Mouse (Mus musculus): ENCODE measurements at regions not wholly inside any gene's neighbourhood (a gene's known extent, or its start where the extent isn't known, plus 50 kb on each side); places are given as distances from the start of the nearest gene placed in this dataset.
A peak's percentile ranks its signal among the peaks of the same experiment; 100 is the strongest.

- Histone ChIP-seq H3K4me1 (replicated peaks; ENCODE audit: control insufficient read depth, insufficient read depth, low read length) (no peaks in the 10 kb centered on the region), H3K9me3 (ENCODE audit: control insufficient read depth, low read length) (no peaks in the 10 kb centered on the region), H3K4me3 (ENCODE audit: low read depth, low read length) (no peak overlapping the region), H3K4me2 (ENCODE audit: low read depth, low read length, severe bottlenecking) (no peak overlapping the region), H3K9ac (ENCODE audit: low read length) (no peak overlapping the region), H3K27ac (ENCODE audit: low read depth, low read length) (no peak overlapping the region), H3K27me3 (ENCODE audit: control insufficient read depth, insufficient read depth, low read length) (no peaks in the 10 kb centered on the region), H3K36me3 (ENCODE audit: control insufficient read depth, insufficient read depth, low read length) (no peaks in the 10 kb centered on the region)
- DNase-seq (ENCODE audit: low spot score) (no peak), ATAC-seq (replicated peaks; ENCODE audit: low FRiP score) (no peak)
- 79% methylated on average over 5 of the region's 5 CpGs for WGBS
These were observed 88.2 kb upstream of the Ddhd1 start for GRCm38 (mm10) chr14:45746176-45746575.

- 0% methylated on average over 1 of the region's 1 CpGs for WGBS
- Histone ChIP-seq H3K4me3 (ENCODE audit: low read depth, low read length) (no peak overlapping the region), H3K27me3 (ENCODE audit: control insufficient read depth, insufficient read depth, low read length) (no peaks in the 10 kb centered on the region), H3K36me3 (ENCODE audit: control insufficient read depth, insufficient read depth, low read length) (no peaks in the 10 kb centered on the region), H3K4me1 (replicated peaks; ENCODE audit: control insufficient read depth, insufficient read depth, low read length) (no peaks in the 10 kb centered on the region), H3K9ac (ENCODE audit: low read length) (no peak overlapping the region), H3K9me3 (ENCODE audit: control insufficient read depth, low read length) (no peaks in the 10 kb centered on the region), H3K27ac (ENCODE audit: low read depth, low read length) (no peak overlapping the region), H3K4me2 (ENCODE audit: low read depth, low read length, severe bottlenecking) (no peak overlapping the region)
- no peak for ATAC-seq (replicated peaks; ENCODE audit: low FRiP score)
- DNase-seq (ENCODE audit: low spot score) = no peak
These were observed 99.4 kb upstream of the Ddhd1 start for GRCm38 (mm10) chr14:45757376-45757775.

GRCm38 (mm10) chr14:45760890-45761680 lies 103.1 kb upstream of the Ddhd1 start:
- Histone ChIP-seq H3K9me3 (ENCODE audit: control insufficient read depth, low read length) (no peaks in the 10 kb centered on the region), H3K4me2 (ENCODE audit: low read depth, low read length, severe bottlenecking) (no peak overlapping the region), H3K4me1 (replicated peaks; ENCODE audit: control insufficient read depth, insufficient read depth, low read length) (no peaks in the 10 kb centered on the region), H3K36me3 (ENCODE audit: control insufficient read depth, insufficient read depth, low read length) (no peaks in the 10 kb centered on the region), H3K27me3 (ENCODE audit: control insufficient read depth, insufficient read depth, low read length) (no peaks in the 10 kb centered on the region), H3K9ac (ENCODE audit: low read length) (no peak overlapping the region), H3K4me3 (ENCODE audit: low read depth, low read length) (no peak overlapping the region), H3K27ac (ENCODE audit: low read depth, low read length) (no peak overlapping the region)
- DNase-seq (ENCODE audit: low spot score) (no peak), ATAC-seq (replicated peaks; ENCODE audit: low FRiP score) (no peak)
- WGBS = 94% methylated on average over 16 of the region's 16 CpGs

- 49% methylated on average over 3 of the region's 3 CpGs for WGBS
- ATAC-seq (replicated peaks; ENCODE audit: low FRiP score) = no peak
These were observed 106.3 kb upstream of the Ddhd1 start for GRCm38 (mm10) chr14:45764231-45764630.

GRCm38 (mm10) chr14:45766582-45766981 lies 108.6 kb upstream of the Ddhd1 start:
- Histone ChIP-seq H3K27me3 (ENCODE audit: control insufficient read depth, insufficient read depth, low read length) (no peaks in the 10 kb centered on the region), H3K9ac (ENCODE audit: low read length) (no peak overlapping the region), H3K4me2 (ENCODE audit: low read depth, low read length, severe bottlenecking) (no peak overlapping the region), H3K4me1 (replicated peaks; ENCODE audit: control insufficient read depth, insufficient read depth, low read length) (no peaks in the 10 kb centered on the region), H3K9me3 (ENCODE audit: control insufficient read depth, low read length) (no peaks in the 10 kb centered on the region), H3K27ac (ENCODE audit: low read depth, low read length) (no peak overlapping the region), H3K4me3 (ENCODE audit: low read depth, low read length) (no peak overlapping the region), H3K36me3 (ENCODE audit: control insufficient read depth, insufficient read depth, low read length) (no peaks in the 10 kb centered on the region)
- no peak for ATAC-seq (replicated peaks; ENCODE audit: low FRiP score)
- DNase-seq (ENCODE audit: low spot score) = no peak
- 88% methylated on average over 1 of the region's 1 CpGs for WGBS

More at GRCm38 (mm10) chr14:45764231-45764630, 106.3 kb upstream of the Ddhd1 start:
- H3K4me3 ChIP-seq (ENCODE audit: low read depth, low read length) = no peak overlapping the region
- H3K36me3 ChIP-seq (ENCODE audit: control insufficient read depth, insufficient read depth, low read length) = no peaks in the 10 kb centered on the region
- DNase-seq (ENCODE audit: low spot score) = no peak
- no peak overlapping the region for H3K4me2 ChIP-seq (ENCODE audit: low read depth, low read length, severe bottlenecking)
- H3K27me3 ChIP-seq (ENCODE audit: control insufficient read depth, insufficient read depth, low read length) = no peaks in the 10 kb centered on the region
- H3K4me1 ChIP-seq (replicated peaks; ENCODE audit: control insufficient read depth, insufficient read depth, low read length) = no peaks in the 10 kb centered on the region
- H3K9ac ChIP-seq (ENCODE audit: low read length) = no peak overlapping the region
- H3K9me3 ChIP-seq (ENCODE audit: control insufficient read depth, low read length) = no peaks in the 10 kb centered on the region
- no peak overlapping the region for H3K27ac ChIP-seq (ENCODE audit: low read depth, low read length)

GRCm38 (mm10) chr14:45772665-45773277 lies 114.8 kb upstream of the Ddhd1 start:
- Histone ChIP-seq H3K9ac (ENCODE audit: low read length) (no peak overlapping the region), H3K9me3 (ENCODE audit: control insufficient read depth, low read length) (no peaks in the 10 kb centered on the region; the same call in 1 of the 2 replicates), H3K4me3 (ENCODE audit: low read depth, low read length) (no peak overlapping the region), H3K27me3 (ENCODE audit: control insufficient read depth, insufficient read depth, low read length) (no peaks in the 10 kb centered on the region), H3K4me1 (replicated peaks; ENCODE audit: control insufficient read depth, insufficient read depth, low read length) (no peaks in the 10 kb centered on the region), H3K36me3 (ENCODE audit: control insufficient read depth, insufficient read depth, low read length) (no peaks in the 10 kb centered on the region), H3K4me2 (ENCODE audit: low read depth, low read length, severe bottlenecking) (peak overlapping the region; percentile 5; the same call in 1 of the 2 replicates), H3K27ac (ENCODE audit: low read depth, low read length) (no peak overlapping the region)
- DNase-seq (ENCODE audit: low spot score) (peak; percentile 81), ATAC-seq (replicated peaks; ENCODE audit: low FRiP score) (peak; percentile 83; the same call in 1 of the 2 replicates)
- WGBS = 20% methylated on average over 19 of the region's 19 CpGs

- no peaks in the 10 kb centered on the region for H3K4me1 ChIP-seq (replicated peaks; ENCODE audit: control insufficient read depth, insufficient read depth, low read length)
- H3K9ac ChIP-seq (ENCODE audit: low read length) = no peak overlapping the region
- DNase-seq (ENCODE audit: low spot score) (no peak), ATAC-seq (replicated peaks; ENCODE audit: low FRiP score) (no peak)
- H3K27me3 ChIP-seq (ENCODE audit: control insufficient read depth, insufficient read depth, low read length) = no peaks in the 10 kb centered on the region
- H3K36me3 ChIP-seq (ENCODE audit: control insufficient read depth, insufficient read depth, low read length) = no peaks in the 10 kb centered on the region
- no peak overlapping the region for H3K4me2 ChIP-seq (ENCODE audit: low read depth, low read length, severe bottlenecking)
- 54% methylated on average over 7 of the region's 7 CpGs for WGBS
- H3K27ac ChIP-seq (ENCODE audit: low read depth, low read length) = no peak overlapping the region
- no peaks in the 10 kb centered on the region; the same call in 1 of the 2 replicates for H3K9me3 ChIP-seq (ENCODE audit: control insufficient read depth, low read length)
- no peak overlapping the region for H3K4me3 ChIP-seq (ENCODE audit: low read depth, low read length)
These were observed 115.4 kb upstream of the Ddhd1 start for GRCm38 (mm10) chr14:45773326-45773725.

- no peaks in the 10 kb centered on the region for H3K27me3 ChIP-seq (ENCODE audit: control insufficient read depth, insufficient read depth, low read length)
- DNase-seq (ENCODE audit: low spot score) (no peak), ATAC-seq (replicated peaks; ENCODE audit: low FRiP score) (no peak)
- no peak overlapping the region for H3K4me3 ChIP-seq (ENCODE audit: low read depth, low read length)
- 85% methylated on average over 6 of the region's 6 CpGs for WGBS
- no peak overlapping the region for H3K9ac ChIP-seq (ENCODE audit: low read length)
- no peak overlapping the region for H3K4me2 ChIP-seq (ENCODE audit: low read depth, low read length, severe bottlenecking)
- no peaks in the 10 kb centered on the region for H3K36me3 ChIP-seq (ENCODE audit: control insufficient read depth, insufficient read depth, low read length)
- no peaks in the 10 kb centered on the region; the same call in 1 of the 2 replicates for H3K9me3 ChIP-seq (ENCODE audit: control insufficient read depth, low read length)
- H3K27ac ChIP-seq (ENCODE audit: low read depth, low read length) = no peak overlapping the region
- H3K4me1 ChIP-seq (replicated peaks; ENCODE audit: control insufficient read depth, insufficient read depth, low read length) = no peaks in the 10 kb centered on the region
These were observed 123.9 kb upstream of the Ddhd1 start for GRCm38 (mm10) chr14:45781850-45782249.

Data from forebrain, embryonic 11.5 days (tissue).